Mouse (Mus musculus) CH12.LX (cell line): ENCODE measurements around the gene Ptprd. TPM values are rescaled to one million over a fixed set of nuclear protein-coding genes. Genes with fewer than 3 reads are reported as not detected.

Experiments used
- DNase-seq: peaks from one replicate; pipeline ENCODE4 v3.0.0-alpha.2; 2013; ENCODE audit errors: extremely low read depth
- H3K27ac ChIP-seq: 2 replicates; pipeline ENCODE4 v1.5.1; 2012; ENCODE audit warnings: low read depth, mild to moderate bottlenecking, control low read depth, moderate library complexity; ENCODE audit not compliant: insufficient read depth
- H3K27me3 ChIP-seq: replicated peaks from 2 replicates; pipeline ENCODE3; 2012; ENCODE audit warnings: inconsistent platforms
- H3K36me3 ChIP-seq, 2 experiments: replicated peaks in 1 of 2; 2 replicates each; pipeline versions ENCODE3 to v1.6.1; 2012; ENCODE audit warnings: inconsistent platforms in 1 of 2, low read length in 1 of 2, mild to moderate bottlenecking in 1 of 2, mixed read lengths in 1 of 2, moderate library complexity in 1 of 2; ENCODE audit not compliant: control insufficient read depth in 1 of 2, insufficient read depth in 1 of 2
- H3K4me1 ChIP-seq, 2 experiments: 2 replicates each; pipeline ENCODE4 v1.6.1; 2012; ENCODE audit warnings: inconsistent platforms in 1 of 2, moderate library complexity in 1 of 2; ENCODE audit not compliant: insufficient read depth in 2 of 2, control insufficient read depth in 1 of 2
- H3K4me2 ChIP-seq: 2 replicates; pipeline ENCODE4 v1.6.1; 2012; ENCODE audit warnings: low read depth, mild to moderate bottlenecking, control low read depth; ENCODE audit not compliant: poor library complexity, insufficient read depth, severe bottlenecking
- H3K4me3 ChIP-seq, 3 experiments: fragments of 150-350 bp in 1 of 3; sonication (generic) in 1 of 3; replicated peaks in 1 of 3; 2 replicates each; pipeline versions ENCODE3 to v1.5.1; 2011 to 2012; ENCODE audit warnings: low read depth in 2 of 3, low read length in 2 of 3, mild to moderate bottlenecking in 2 of 3, moderate library complexity in 2 of 3, control low read depth in 1 of 3, improper control_type of control experiment in 1 of 3, inconsistent platforms in 1 of 3, mixed read lengths in 1 of 3; ENCODE audit not compliant: poor library complexity in 1 of 3
- H3K79me2 ChIP-seq: replicated peaks from 2 replicates; pipeline ENCODE4 v1.6.1; 2012; ENCODE audit warnings: mild to moderate bottlenecking, moderate library complexity; ENCODE audit not compliant: control insufficient read depth, poor library complexity, insufficient read depth, severe bottlenecking; ENCODE audit errors: extremely low read depth
- H3K9ac ChIP-seq: 2 replicates; pipeline ENCODE4 v1.6.1; 2012; ENCODE audit warnings: low read depth, mild to moderate bottlenecking, control low read depth, moderate library complexity; ENCODE audit not compliant: insufficient read depth
- H3K9me3 ChIP-seq: replicated peaks from 2 replicates; pipeline ENCODE3; 2012; ENCODE audit warnings: low read length, inconsistent platforms, mixed read lengths
- BHLHE40 ChIP-seq: IDR thresholded peaks from 2 replicates; pipeline ENCODE4 v1.6.1; 2011; ENCODE audit warnings: mild to moderate bottlenecking, low read depth, low read length, improper control_type of control experiment
- CHD1 ChIP-seq: IDR thresholded peaks from 2 replicates; pipeline ENCODE4 v1.6.1; 2012; ENCODE audit warnings: low read depth, low read length, improper control_type of control experiment, inconsistent platforms
- CHD2 ChIP-seq: IDR thresholded peaks from 2 replicates; pipeline ENCODE4 v1.6.1; 2011; ENCODE audit warnings: low read length, improper control_type of control experiment
- E2F4 ChIP-seq: IDR thresholded peaks from 2 replicates; pipeline ENCODE4 v1.6.1; 2011; ENCODE audit warnings: low read depth, low read length, improper control_type of control experiment; ENCODE audit not compliant: insufficient replicate concordance
- ETS1 ChIP-seq: conservative IDR thresholded peaks from 2 replicates; pipeline ENCODE4 v1.6.1; 2012; ENCODE audit warnings: low read depth, mild to moderate bottlenecking, inconsistent platforms, low read length, improper control_type of control experiment, moderate library complexity
- IRF4 ChIP-seq: IDR thresholded peaks from 2 replicates; pipeline ENCODE4 v1.6.1; 2014; ENCODE audit warnings: low read depth, mild to moderate bottlenecking, inconsistent platforms, low read length, improper control_type of control experiment
- JUN ChIP-seq: IDR thresholded peaks from 2 replicates; pipeline ENCODE4 v1.6.1; 2011; ENCODE audit warnings: low read depth, mild to moderate bottlenecking, low read length, improper control_type of control experiment, moderate library complexity; ENCODE audit not compliant: insufficient read depth
- JUND ChIP-seq: conservative IDR thresholded peaks from 2 replicates; pipeline ENCODE4 v1.6.1; 2011; ENCODE audit warnings: low read depth, low read length, improper control_type of control experiment
- KAT2A ChIP-seq: IDR thresholded peaks from 2 replicates; pipeline ENCODE4 v1.6.1; 2012; ENCODE audit warnings: low read length, improper control_type of control experiment, inconsistent platforms; ENCODE audit not compliant: insufficient replicate concordance
- MAFK ChIP-seq: IDR thresholded peaks from 2 replicates; pipeline ENCODE4 v1.6.1; 2011; ENCODE audit warnings: low read length, improper control_type of control experiment; ENCODE audit not compliant: insufficient replicate concordance
- MAX ChIP-seq: IDR thresholded peaks from 2 replicates; pipeline ENCODE4 v1.6.1; 2011; ENCODE audit warnings: low read length, improper control_type of control experiment
- MAZ ChIP-seq: IDR thresholded peaks from 2 replicates; pipeline ENCODE4 v1.6.1; 2012; ENCODE audit warnings: low read depth, mild to moderate bottlenecking, inconsistent platforms, low read length, improper control_type of control experiment, moderate library complexity
- NELFE ChIP-seq: IDR thresholded peaks from 2 replicates; pipeline ENCODE4 v1.6.1; 2011; ENCODE audit warnings: low read depth, low read length, improper control_type of control experiment
- POLR2A ChIP-seq: IDR thresholded peaks from 2 replicates; pipeline ENCODE4 v1.6.1; 2011; ENCODE audit warnings: low read depth, mild to moderate bottlenecking, improper control_type of control experiment, low read length
- POLR2AphosphoS2 ChIP-seq: IDR thresholded peaks from 2 replicates; pipeline ENCODE4 v1.6.1; 2011; ENCODE audit warnings: low read depth, low read length, improper control_type of control experiment
- TBP ChIP-seq: conservative IDR thresholded peaks from 2 replicates; pipeline ENCODE4 v1.6.1; 2011; ENCODE audit warnings: low read depth, low read length, improper control_type of control experiment
- TCF12 ChIP-seq: IDR thresholded peaks from 2 replicates; pipeline ENCODE4 v1.6.1; 2014; ENCODE audit warnings: low read depth, mild to moderate bottlenecking, inconsistent platforms, low read length, improper control_type of control experiment
- USF2 ChIP-seq: conservative IDR thresholded peaks from 2 replicates; pipeline ENCODE4 v1.6.1; 2011; ENCODE audit warnings: low read depth, low read length, improper control_type of control experiment
- ZMIZ1 ChIP-seq: IDR thresholded peaks from 2 replicates; pipeline ENCODE4 v1.6.1; 2012; ENCODE audit warnings: low read depth, mild to moderate bottlenecking, inconsistent platforms, low read length, improper control_type of control experiment
- dilution Hi-C: fragments of 300-500 bp; cut with MboI; formaldehyde crosslinking; loops from 2 replicates; pipeline ENCODE4 v1.14.3; 2020; ENCODE audit warnings: low sequenced_read_pairs; ENCODE audit not compliant: extremely low pct_unique_long_range_greater_than_20kb, extremely low pct_ligation_motif_present
- in situ Hi-C: fragments of 300-500 bp; cut with MboI; formaldehyde crosslinking; loops from 3 replicates; pipeline ENCODE4 v1.14.3; 2019; ENCODE audit warnings: low sequenced_read_pairs, low pct_ligation_motif_present, low pct_unique_long_range_greater_than_20kb, mixed read lengths
- polyA plus RNA-seq: library from polyadenylated mRNA; unstranded; fragments of >175 nt; gene quantifications from 2 replicates; pipeline ENCODE4 v1.2.1, GENCODE M21; 2012; ENCODE audit warnings: low read depth; ENCODE audit not compliant: insufficient read length
- total RNA-seq, 2 experiments: library from RNA; depleted of rRNA; stranded (reverse); fragments of 300-350 nt in 1 of 2; fragments of >200 nt in 1 of 2; gene quantifications; 2 replicates each; pipeline ENCODE4 v1.2.3; 2012 to 2014

Gene Ptprd
- total and polyA plus RNA-seq, 3 experiments: not detected

DNA sequence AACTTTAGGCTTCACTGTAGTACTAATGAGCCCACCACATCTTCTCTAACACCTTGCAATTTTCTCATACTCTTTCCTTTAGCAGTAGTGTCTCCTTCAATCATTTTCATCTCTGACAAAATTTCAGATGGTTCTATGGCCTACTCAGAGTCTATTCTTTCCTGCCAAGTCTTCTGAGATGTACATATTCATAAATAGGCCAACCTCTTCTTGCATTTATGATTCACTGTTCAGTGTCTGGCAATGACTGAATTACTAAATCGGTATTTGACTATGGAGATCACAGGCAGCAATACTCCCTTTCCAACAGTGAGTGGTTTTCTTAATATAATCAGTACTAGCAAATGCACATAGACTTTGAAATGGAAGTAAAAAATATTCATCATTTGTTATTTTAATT, 928.3 kb downstream of the Ptprd start:
- Histone ChIP-seq H3K4me2 (no peak overlapping the region), H3K27ac (no peak overlapping the region), H3K79me2 (no peaks in the 10 kb centered on the region), H3K27me3 (no peaks in the 10 kb centered on the region), H3K36me3 (no peaks in the 10 kb centered on the region), H3K4me3 (no peak overlapping the region), H3K9me3 (peaks cover 20% of the 10 kb centered on the region), H3K4me1 (no peaks in the 10 kb centered on the region), H3K9ac (no peak overlapping the region)
- TF ChIP-seq POLR2AphosphoS2: no peak
- no peak for TF ChIP-seq MAFK
- TF ChIP-seq E2F4: no peak
- TF ChIP-seq ZMIZ1: no peak
- TF ChIP-seq MAX: no peak
- TF ChIP-seq JUN: no peak
- no peak for TF ChIP-seq TBP
- no peak for TF ChIP-seq BHLHE40
- no peak for TF ChIP-seq CHD2
- TF ChIP-seq USF2: no peak
- TF ChIP-seq TCF12: no peak
- TF ChIP-seq JUND: no peak
- no peak for TF ChIP-seq POLR2A
- TF ChIP-seq CHD1: no peak
- no peak for TF ChIP-seq ETS1
- no peak for DNase-seq
- dilution Hi-C loops: no loop called here
- in situ Hi-C loops: no loop called here

DNA sequence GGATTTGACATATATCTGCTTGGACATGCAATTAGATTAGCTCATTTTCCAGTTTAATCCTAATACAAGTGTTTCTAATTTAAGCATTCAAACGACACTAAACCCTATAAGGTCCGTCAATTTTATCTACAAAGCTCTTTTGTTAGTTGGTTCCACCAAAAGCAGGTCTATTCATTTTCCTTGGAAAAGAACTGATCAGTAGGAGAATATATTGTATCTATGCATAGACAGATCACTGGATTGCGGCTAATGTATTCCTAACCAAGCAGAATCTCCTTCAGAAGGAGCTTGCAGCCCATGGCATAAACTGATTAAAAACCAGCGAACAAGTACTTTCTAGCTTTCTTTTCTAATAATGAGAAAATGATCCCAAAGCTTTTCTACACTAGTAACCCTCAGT, 933.8 kb downstream of the Ptprd start:
- H3K36me3 ChIP-seq: no peaks in the 10 kb centered on the region
- no peaks in the 10 kb centered on the region for H3K79me2 ChIP-seq
- H3K4me2 ChIP-seq: no peak overlapping the region
- H3K9me3 ChIP-seq: peaks cover 15% of the 10 kb centered on the region
- dilution Hi-C loops (no loop called here), in situ Hi-C loops (no loop called here)
- no peak for DNase-seq
- H3K27me3 ChIP-seq: no peaks in the 10 kb centered on the region
- no peak overlapping the region for H3K4me3 ChIP-seq
- no peak for TF ChIP-seq ZMIZ1
- no peak for TF ChIP-seq MAZ
- no peak for TF ChIP-seq KAT2A
- no peak for TF ChIP-seq NELFE
- TF ChIP-seq IRF4: no peak
- no peaks in the 10 kb centered on the region for H3K4me1 ChIP-seq
- no peak overlapping the region for H3K9ac ChIP-seq
- H3K27ac ChIP-seq: no peak overlapping the region
